Mouse (Mus musculus) heart, adult 8-10 months (tissue): ENCODE results near the gene Tex2. TPM values are rescaled to one million over a fixed set of nuclear protein-coding genes. Genes with fewer than 3 reads are reported as not detected.

Experiments
- DNase-seq: peaks from one replicate; pipeline ENCODE4 v3.0.0; 2022; ENCODE audit warnings: low spot score
- total RNA-seq, 4 experiments: library from RNA; stranded (reverse); gene quantifications; 2 replicates each; pipeline ENCODE4 v1.2.4; 2022

Tex2 gene
- total RNA-seq, 4 experiments from 2014 or later: 37.9 to 56.9 (median 45.0) TPM

DNA sequence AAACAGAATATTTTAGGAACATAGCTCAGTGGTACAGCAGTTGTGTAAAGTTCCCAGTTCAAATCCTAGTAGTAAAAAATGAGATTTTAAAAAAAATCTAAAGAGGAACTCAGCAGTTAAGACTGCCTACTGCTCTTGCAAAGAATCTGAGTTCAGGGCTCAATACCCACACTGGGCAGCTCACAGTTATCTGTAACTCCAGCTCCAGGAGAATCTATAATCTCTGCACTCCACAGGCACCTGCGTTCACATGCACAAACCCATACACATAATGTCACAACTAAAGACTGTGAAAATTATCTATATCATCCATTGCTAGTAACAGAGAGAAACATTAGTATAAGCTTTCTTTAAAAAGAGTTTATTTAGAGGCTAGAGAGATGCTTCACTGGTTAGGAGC, 152.6 kb downstream of the Tex2 start:
- DNase-seq: no peak

DNA sequence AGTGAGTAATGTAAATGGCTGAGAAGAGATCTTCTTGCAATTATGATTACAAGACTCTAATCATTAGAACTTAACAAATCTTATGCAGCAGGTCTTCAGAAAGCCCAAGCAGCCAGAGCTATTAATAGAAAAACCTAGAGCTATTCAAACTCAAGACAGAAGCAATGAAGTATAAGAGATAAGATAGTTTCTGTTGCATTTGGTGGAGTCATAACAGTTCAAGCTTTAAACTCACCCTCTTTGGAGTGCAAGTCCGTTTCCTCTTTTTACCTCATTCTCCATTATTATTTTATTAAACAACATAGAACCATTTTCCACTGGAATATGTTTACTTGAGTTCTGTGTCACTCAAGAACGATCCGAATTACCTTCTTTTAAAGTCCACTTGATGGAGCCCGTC, 154.7 kb downstream of the Tex2 start:
- DNase-seq: no peak

Other genes starting within 250 kb of the Tex2 start
- gene Prr29, start 248.0 kb downstream of the Tex2 start, total RNA-seq: 1 to 10 TPM in 3 of 4 experiments, under 1 TPM in 1; 0.75 to 1.8 (median 1.5) TPM
- 10 to 100 TPM; 15.6 to 28.2 (median 21.5) TPM for gene Icam2, start 225.3 kb downstream of the Tex2 start, total RNA-seq
- gene Ern1, start 125.6 kb downstream of the Tex2 start, total RNA-seq: 10 to 100 TPM; 10.2 to 14.0 (median 12.8) TPM
- gene Pecam1, start 137.2 kb upstream of the Tex2 start, total RNA-seq: 100 to 1,000 TPM in 3 of 4 experiments, 10 to 100 TPM in 1; 97.3 to 119 (median 109) TPM
- gene Milr1, start 137.8 kb upstream of the Tex2 start, total RNA-seq: 1 to 10 TPM in 1 of 4 experiments, under 1 TPM in 3; 0.22 to 1.5 (median 0.74) TPM
- 1 to 10 TPM; 4.2 to 4.9 (median 4.6) TPM for gene Polg2, start 166.1 kb upstream of the Tex2 start, total RNA-seq
- 100 to 1,000 TPM; 247 to 395 (median 323) TPM for gene Ddx5, start 175.8 kb upstream of the Tex2 start, total RNA-seq
- gene Cep95, start 175.8 kb upstream of the Tex2 start, total RNA-seq: 1 to 10 TPM; 3.3 to 6.1 (median 5.3) TPM